Mouse (Mus musculus) megakaryocyte progenitor cell, adult 5-6 weeks (primary cell): Measurements from ENCODE around the gene Nono. TPM values are rescaled to one million over a fixed set of nuclear protein-coding genes. Genes with fewer than 3 reads are reported as not detected.

Experiments used
- ATAC-seq: replicated peaks from 2 replicates; pipeline ENCODE4 v1.8.0; 2016; ENCODE audit warnings: mild to moderate bottlenecking, moderate TSS enrichment, inconsistent platforms; ENCODE audit not compliant: poor library complexity
- total RNA-seq, 2 experiments: library from RNA; stranded (forward) in 1 of 2; stranded (reverse) in 1 of 2; fragments of 157-497, 149-512 nt in 1 of 2; fragments of 200-1000 nt in 1 of 2; gene quantifications; 2 replicates each; pipeline versions ENCODE4 v1.2.3 to v1.2.4; 2015 to 2017

Gene Nono
- total RNA-seq, 2 experiments from 2014 or later, result 244 to 452 TPM

DNA sequence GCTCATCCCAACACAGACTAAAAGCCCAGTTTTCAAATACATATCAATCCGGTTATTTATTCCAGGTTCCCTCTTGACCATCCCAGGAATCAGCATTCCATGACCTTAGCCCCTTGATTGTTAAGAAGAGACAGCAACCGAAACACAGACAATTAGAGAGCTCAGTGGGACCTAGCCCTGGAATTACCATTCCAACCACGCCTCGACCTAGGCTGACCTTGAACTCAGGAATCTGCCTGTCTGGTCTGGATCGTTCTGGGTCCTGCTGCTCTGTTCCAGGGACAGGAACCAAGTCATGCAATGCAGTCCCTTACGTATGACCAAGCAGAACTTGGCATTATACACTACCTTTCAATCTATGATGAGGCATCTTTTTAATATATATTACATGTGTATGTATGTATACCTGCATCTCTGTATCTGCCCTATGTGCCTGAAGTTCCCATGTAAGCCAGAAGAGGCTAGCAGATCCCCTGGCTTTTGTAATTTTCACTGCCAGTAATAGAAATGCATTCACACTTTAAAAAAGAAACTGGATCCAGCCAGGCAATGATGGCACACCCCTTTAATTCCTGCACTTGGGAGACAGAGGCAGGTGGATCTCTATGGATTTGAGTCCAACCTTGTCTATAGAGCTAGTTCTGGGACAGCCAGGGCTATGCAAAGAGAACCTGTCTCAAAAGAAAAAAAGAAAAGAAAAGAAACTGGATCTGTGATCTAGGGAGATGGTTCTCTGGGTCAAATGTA lies 52.7 kb downstream of the Nono start:
- no peak for ATAC-seq

GRCm38 (mm10) chrX:101486487-101487152 lies 57.5 kb downstream of the Nono start:
- ATAC-seq, result peak; percentile 85

Other genes starting within 250 kb of the Nono start
- 39.8 and 40.7 TPM in 2 replicates for gene Snx12, start 206.8 kb upstream of the Nono start, total RNA-seq (2015)
- gene Snx12, start 206.8 kb upstream of the Nono start, total RNA-seq (2017), result 50.9 and 56.9 TPM in 2 replicates
- 5.8 and 6.0 TPM in 2 replicates for gene Foxo4, start 174.8 kb upstream of the Nono start, total RNA-seq (2015)
- 16.3 and 17.1 TPM in 2 replicates for gene Foxo4, start 174.8 kb upstream of the Nono start, total RNA-seq (2017)
- gene Gm614, start 165.3 kb upstream of the Nono start, total RNA-seq (2015), result 1.0 TPM in 1 of 2 replicates, not detected in the other
- gene Gm614, start 165.3 kb upstream of the Nono start, total RNA-seq (2017), result 0.91 TPM in 1 of 2 replicates, not detected in the other
- gene Il2rg, start 161.1 kb upstream of the Nono start, total RNA-seq (2015), result 33.6 and 40.5 TPM in 2 replicates
- gene Il2rg, start 161.1 kb upstream of the Nono start, total RNA-seq (2017), result 19.2 and 28.9 TPM in 2 replicates
- gene Gm20489, start 160.3 kb upstream of the Nono start, total RNA-seq (2015), result not detected in 2 replicates
- not detected in 2 replicates for gene Gm20489, start 160.3 kb upstream of the Nono start, total RNA-seq (2017)
- gene Med12, start 155.3 kb upstream of the Nono start, total RNA-seq (2015), result 54.0 and 64.0 TPM in 2 replicates
- 29.2 and 31.6 TPM in 2 replicates for gene Med12, start 155.3 kb upstream of the Nono start, total RNA-seq (2017)
- gene Nlgn3, start 130.2 kb upstream of the Nono start, total RNA-seq (2015), result not detected in 2 replicates
- 0.24 TPM in 1 of 2 replicates, not detected in the other for gene Nlgn3, start 130.2 kb upstream of the Nono start, total RNA-seq (2017)
- not detected in 2 replicates for gene Gjb1, start 52.9 kb upstream of the Nono start, total RNA-seq (2015)
- gene Gjb1, start 52.9 kb upstream of the Nono start, total RNA-seq (2017), result not detected in 2 replicates
- 44.6 and 47.2 TPM in 2 replicates for gene Zmym3, start 8.5 kb upstream of the Nono start, total RNA-seq (2015)
- gene Zmym3, start 8.5 kb upstream of the Nono start, total RNA-seq (2017), result 25.1 and 30.1 TPM in 2 replicates
- 0.88 and 1.9 TPM in 2 replicates for gene Itgb1bp2, start 19.8 kb downstream of the Nono start, total RNA-seq (2015)
- gene Itgb1bp2, start 19.8 kb downstream of the Nono start, total RNA-seq (2017), result 0.12 TPM in 1 of 2 replicates, not detected in the other
- gene Taf1, start 103.4 kb downstream of the Nono start, total RNA-seq (2015), result 43.6 and 45.3 TPM in 2 replicates
- gene Taf1, start 103.4 kb downstream of the Nono start, total RNA-seq (2017), result 49.3 and 87.1 TPM in 2 replicates
- 85.2 and 148 TPM in 2 replicates for gene Ogt, start 210.7 kb downstream of the Nono start, total RNA-seq (2015)
- 53.9 and 80.9 TPM in 2 replicates for gene Ogt, start 210.7 kb downstream of the Nono start, total RNA-seq (2017)